Mouse (Mus musculus): Measurements from ENCODE around the gene Gm9958. TPM values are rescaled to one million over a fixed set of nuclear protein-coding genes. Genes with fewer than 3 reads are reported as not detected.

Gene Gm9958
- 8.3 and 15.5 TPM in 2 replicates for total RNA-seq (2014; fragmentation: Nextera tagmentation)
- 4.3 and 4.4 TPM in 2 replicates for total RNA-seq (2017)
- 0.13 and 0.25 TPM in 2 replicates for polyA plus RNA-seq (2012)

GRCm38 (mm10) chr5:90367067-90367303 is at the start of gene Gm9958:
Gene Gm9958 (plus strand): TSS chr5:90367204.
- no peak for DNase-seq (ENCODE audit: low spot score)
- peaks cover 15% of the 10 kb centered on the region for H3K36me3 ChIP-seq (replicated peaks)
- H3K4me3 ChIP-seq (ENCODE audit: low read depth, low read length) = peak within 1 kb of the TSS; percentile 99
- TF ChIP-seq GATA2 (IDR thresholded peaks at IDR 0.05; ENCODE audit: borderline replicate concordance, low read depth, low read length) = no peak
- no peak for TF ChIP-seq TAL1 (conservative IDR thresholded peaks at IDR 0.05; ENCODE audit: low read depth, low read length)
- TF ChIP-seq GATA1 (IDR thresholded peaks at IDR 0.05; ENCODE audit: borderline replicate concordance, low read length) = no peak
- TF ChIP-seq CTCF (IDR thresholded peaks at IDR 0.05; ENCODE audit: low read depth, low read length) = no peak
- no peak for TF ChIP-seq POLR2AphosphoS5 (IDR thresholded peaks at IDR 0.05; ENCODE audit: insufficient replicate concordance, low read depth, low read length)
- H3K9me3 ChIP-seq (replicated peaks) = no peaks in the 10 kb centered on the region
- 0 out of 2 replicates have a peak, but pooled peaks cover 2% of the 10 kb centered on the region for H3K27me3 ChIP-seq (ENCODE audit: insufficient read depth, low read length)
- no peak for ATAC-seq (ENCODE audit: extremely low read depth, insufficient number of reproducible peaks, low FRiP score, poor library complexity, severe bottlenecking)
- peaks cover 29% of the 10 kb centered on the region for H3K4me1 ChIP-seq (ENCODE audit: insufficient read depth, low read depth, low read length)

- Histone ChIP-seq H3K36me3 (replicated peaks) (peaks cover 15% of the 10 kb centered on the region), H3K9me3 (replicated peaks) (no peaks in the 10 kb centered on the region), H3K27me3 (ENCODE audit: insufficient read depth, low read length) (no peaks in the 10 kb centered on the region), H3K4me3 (ENCODE audit: low read depth, low read length) (no peak overlapping the region), H3K4me1 (ENCODE audit: insufficient read depth, low read depth, low read length) (peaks cover 21% of the 10 kb centered on the region)
- TF ChIP-seq TAL1 (conservative IDR thresholded peaks at IDR 0.05; ENCODE audit: low read depth, low read length) (no peak), CTCF (IDR thresholded peaks at IDR 0.05; ENCODE audit: low read depth, low read length) (no peak), POLR2AphosphoS5 (IDR thresholded peaks at IDR 0.05; ENCODE audit: insufficient replicate concordance, low read depth, low read length) (no peak), GATA2 (IDR thresholded peaks at IDR 0.05; ENCODE audit: borderline replicate concordance, low read depth, low read length) (no peak), GATA1 (IDR thresholded peaks at IDR 0.05; ENCODE audit: borderline replicate concordance, low read length) (no peak)
- no peak for DNase-seq (ENCODE audit: low spot score)
- no peak for ATAC-seq (ENCODE audit: extremely low read depth, insufficient number of reproducible peaks, low FRiP score, poor library complexity, severe bottlenecking)
Observed at GRCm38 (mm10) chr5:90331071-90331470, 35.9 kb upstream of the Gm9958 start.

- Histone ChIP-seq H3K27me3 (ENCODE audit: insufficient read depth, low read length) (no peaks in the 10 kb centered on the region), H3K9me3 (replicated peaks) (no peaks in the 10 kb centered on the region), H3K4me3 (ENCODE audit: low read depth, low read length) (no peak overlapping the region), H3K4me1 (ENCODE audit: insufficient read depth, low read depth, low read length) (peaks cover 19% of the 10 kb centered on the region), H3K36me3 (replicated peaks) (peaks cover 12% of the 10 kb centered on the region)
- no peak for TF ChIP-seq TAL1 (conservative IDR thresholded peaks at IDR 0.05; ENCODE audit: low read depth, low read length)
- TF ChIP-seq CTCF (IDR thresholded peaks at IDR 0.05; ENCODE audit: low read depth, low read length) = no peak
- TF ChIP-seq GATA1 (IDR thresholded peaks at IDR 0.05; ENCODE audit: borderline replicate concordance, low read length) = no peak
- no peak for TF ChIP-seq GATA2 (IDR thresholded peaks at IDR 0.05; ENCODE audit: borderline replicate concordance, low read depth, low read length)
- no peak for TF ChIP-seq POLR2AphosphoS5 (IDR thresholded peaks at IDR 0.05; ENCODE audit: insufficient replicate concordance, low read depth, low read length)
- DNase-seq (ENCODE audit: low spot score) = no peak
- ATAC-seq (ENCODE audit: extremely low read depth, insufficient number of reproducible peaks, low FRiP score, poor library complexity, severe bottlenecking) = no peak; the same call in 1 of the 2 replicates
Observed at GRCm38 (mm10) chr5:90332478-90332877, 34.5 kb upstream of the Gm9958 start.

- Histone ChIP-seq H3K27me3 (ENCODE audit: insufficient read depth, low read length) (no peaks in the 10 kb centered on the region), H3K9me3 (replicated peaks) (no peaks in the 10 kb centered on the region), H3K4me1 (ENCODE audit: insufficient read depth, low read depth, low read length) (peaks cover 38% of the 10 kb centered on the region), H3K4me3 (ENCODE audit: low read depth, low read length) (peak overlapping the region; percentile 24; the same call in 1 of the 2 replicates), H3K36me3 (replicated peaks) (peaks cover 3% of the 10 kb centered on the region)
- peak; percentile 37 for ATAC-seq (ENCODE audit: extremely low read depth, insufficient number of reproducible peaks, low FRiP score, poor library complexity, severe bottlenecking)
- no peak for DNase-seq (ENCODE audit: low spot score)
- TF ChIP-seq GATA2 (IDR thresholded peaks at IDR 0.05; ENCODE audit: borderline replicate concordance, low read depth, low read length) (no peak), POLR2AphosphoS5 (IDR thresholded peaks at IDR 0.05; ENCODE audit: insufficient replicate concordance, low read depth, low read length) (no peak), GATA1 (IDR thresholded peaks at IDR 0.05; ENCODE audit: borderline replicate concordance, low read length) (no peak), CTCF (IDR thresholded peaks at IDR 0.05; ENCODE audit: low read depth, low read length) (no peak), TAL1 (conservative IDR thresholded peaks at IDR 0.05; ENCODE audit: low read depth, low read length) (peak; percentile 42; the same call in 1 of the 2 replicates)
Observed at GRCm38 (mm10) chr5:90338177-90339091, 28.6 kb upstream of the Gm9958 start.

- Histone ChIP-seq H3K36me3 (replicated peaks) (peaks cover 2% of the 10 kb centered on the region), H3K4me3 (ENCODE audit: low read depth, low read length) (peak overlapping the region; percentile 54; the same call in 1 of the 2 replicates), H3K9me3 (replicated peaks) (no peaks in the 10 kb centered on the region), H3K4me1 (ENCODE audit: insufficient read depth, low read depth, low read length) (peaks cover 41% of the 10 kb centered on the region), H3K27me3 (ENCODE audit: insufficient read depth, low read length) (no peaks in the 10 kb centered on the region)
- no peak for TF ChIP-seq GATA1 (IDR thresholded peaks at IDR 0.05; ENCODE audit: borderline replicate concordance, low read length)
- peak; percentile 79 for ATAC-seq (ENCODE audit: extremely low read depth, insufficient number of reproducible peaks, low FRiP score, poor library complexity, severe bottlenecking)
- DNase-seq (ENCODE audit: low spot score) = no peak
Observed at GRCm38 (mm10) chr5:90339129-90339952, 27.7 kb upstream of the Gm9958 start.

GRCm38 (mm10) chr5:90339953-90340343 is 27.1 kb upstream of the Gm9958 start:
- DNase-seq (ENCODE audit: low spot score) = no peak
- H3K9me3 ChIP-seq (replicated peaks) = no peaks in the 10 kb centered on the region

More at GRCm38 (mm10) chr5:90339953-90340343, 27.1 kb upstream of the Gm9958 start:
- peaks cover 40% of the 10 kb centered on the region for H3K4me1 ChIP-seq (ENCODE audit: insufficient read depth, low read depth, low read length)
- no peak for ATAC-seq (ENCODE audit: extremely low read depth, insufficient number of reproducible peaks, low FRiP score, poor library complexity, severe bottlenecking)
- no peak overlapping the region; the same call in 1 of the 2 replicates for H3K4me3 ChIP-seq (ENCODE audit: low read depth, low read length)
- no peaks in the 10 kb centered on the region for H3K27me3 ChIP-seq (ENCODE audit: insufficient read depth, low read length)
- peaks cover 2% of the 10 kb centered on the region for H3K36me3 ChIP-seq (replicated peaks)
- TF ChIP-seq GATA1 (IDR thresholded peaks at IDR 0.05; ENCODE audit: borderline replicate concordance, low read length) = no peak
- no peak for TF ChIP-seq TAL1 (conservative IDR thresholded peaks at IDR 0.05; ENCODE audit: low read depth, low read length)
- no peak for TF ChIP-seq POLR2AphosphoS5 (IDR thresholded peaks at IDR 0.05; ENCODE audit: insufficient replicate concordance, low read depth, low read length)
- TF ChIP-seq CTCF (IDR thresholded peaks at IDR 0.05; ENCODE audit: low read depth, low read length) = no peak
- no peak for TF ChIP-seq GATA2 (IDR thresholded peaks at IDR 0.05; ENCODE audit: borderline replicate concordance, low read depth, low read length)

Data from G1E (cell line).